Mouse (Mus musculus) gastrocnemius, postnatal 10 days (tissue): ENCODE data around the gene Rnf141. TPM values are rescaled to one million over a fixed set of nuclear protein-coding genes. Genes with fewer than 3 reads are reported as not detected.

Experiments
- DNase-seq: peaks from one replicate; pipeline ENCODE4 v3.0.0; 2021; ENCODE audit warnings: mixed read lengths
- total RNA-seq, 2 experiments: library from RNA; stranded (reverse); gene quantifications; 2 replicates each; pipeline ENCODE4 v1.2.3; 2021

Rnf141 gene
- total RNA-seq, 2 experiments from 2014 or later = 14.6 to 17.6 TPM

- no peak for DNase-seq
Measured at GRCm38 (mm10) chr7:110794722-110795121, 49.5 kb downstream of the Rnf141 start.

GRCm38 (mm10) chr7:110792834-110793233 is 51.4 kb downstream of the Rnf141 start:
- DNase-seq = no peak

GRCm38 (mm10) chr7:110792201-110792600 is 52.1 kb downstream of the Rnf141 start:
- no peak for DNase-seq

- DNase-seq = no peak
Measured at GRCm38 (mm10) chr7:110790878-110791277, 53.4 kb downstream of the Rnf141 start.

GRCm38 (mm10) chr7:110787310-110787709 is 56.9 kb downstream of the Rnf141 start:
- no peak for DNase-seq

- DNase-seq = no peak
Measured at GRCm38 (mm10) chr7:110785741-110786146, 58.5 kb downstream of the Rnf141 start.

GRCm38 (mm10) chr7:110784965-110785364 is 59.3 kb downstream of the Rnf141 start:
- no peak for DNase-seq

GRCm38 (mm10) chr7:110782845-110783478 is 61.3 kb downstream of the Rnf141 start:
- no peak for DNase-seq

GRCm38 (mm10) chr7:110782135-110782534 is 62.1 kb downstream of the Rnf141 start:
- no peak for DNase-seq

- DNase-seq = no peak
Measured at GRCm38 (mm10) chr7:110781231-110781711, 63.0 kb downstream of the Rnf141 start.

GRCm38 (mm10) chr7:110780520-110780919 is 63.7 kb downstream of the Rnf141 start:
- no peak for DNase-seq

GRCm38 (mm10) chr7:110779605-110780111 is 64.6 kb downstream of the Rnf141 start:
- DNase-seq = no peak

- DNase-seq = no peak
Measured at GRCm38 (mm10) chr7:110778933-110779332, 65.3 kb downstream of the Rnf141 start.

- DNase-seq = no peak
Measured at GRCm38 (mm10) chr7:110777146-110778001, 66.9 kb downstream of the Rnf141 start.

GRCm38 (mm10) chr7:110774674-110775073 is 69.6 kb downstream of the Rnf141 start:
- no peak for DNase-seq

GRCm38 (mm10) chr7:110774077-110774476 is 70.2 kb downstream of the Rnf141 start:
- peak; percentile 66 for DNase-seq

GRCm38 (mm10) chr7:110773204-110774002 is 70.9 kb downstream of the Rnf141 start:
- DNase-seq = peak; percentile 53

GRCm38 (mm10) chr7:110772343-110772742 is 71.9 kb downstream of the Rnf141 start:
- no peak for DNase-seq

- no peak for DNase-seq
Measured at GRCm38 (mm10) chr7:110770949-110771348, 73.3 kb downstream of the Rnf141 start.

GRCm38 (mm10) chr7:110769094-110769493 is 75.2 kb downstream of the Rnf141 start:
- no peak for DNase-seq

- DNase-seq = peak; percentile 61
Measured at GRCm38 (mm10) chr7:110768451-110769064, 75.7 kb downstream of the Rnf141 start.

GRCm38 (mm10) chr7:110768001-110768400 is 76.3 kb downstream of the Rnf141 start, which contains the start of gene Ampd3:
TSS of gene Ampd3 (plus strand) at chr7:110768206.
- no peak for DNase-seq
